Mouse (Mus musculus): ENCODE results near the gene Slc25a23. TPM values are rescaled to one million over a fixed set of nuclear protein-coding genes. Genes with fewer than 3 reads are reported as not detected.
A peak's percentile ranks its signal among the peaks of the same experiment; 100 is the strongest.

Gene Slc25a23
- polyA plus RNA-seq, 1 experiment from 2014 or later = 11.6 TPM

DNA sequence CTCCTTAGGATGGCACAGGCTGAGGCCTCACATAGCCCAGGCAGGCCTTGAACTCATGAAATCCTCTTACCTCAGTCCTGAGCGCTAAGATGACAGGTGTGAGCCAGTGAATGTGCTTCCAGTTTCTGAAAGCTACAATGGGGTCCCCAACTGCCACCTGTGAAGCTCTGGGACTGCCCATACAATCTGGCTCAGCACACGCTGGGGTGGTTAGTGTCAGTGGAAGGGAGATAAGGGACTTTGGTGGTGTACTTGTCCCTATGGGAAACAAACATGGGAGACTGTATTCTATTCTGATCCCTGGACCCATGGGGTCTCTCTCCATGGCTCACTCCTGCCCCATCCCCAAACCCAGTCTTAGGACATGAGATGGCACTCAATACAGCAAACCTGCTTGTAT, 40.0 kb downstream of the Slc25a23 start:
- no peak overlapping the region for H3K4me3 ChIP-seq (ENCODE audit: low read depth, low read length)
- H3K4me2 ChIP-seq = no peak overlapping the region
- no peaks in the 10 kb centered on the region for H3K27me3 ChIP-seq (ENCODE audit: control insufficient read depth, insufficient read depth, low read length)
- 70% methylated on average over 2 of the region's 2 CpGs for WGBS (ENCODE audit: insufficient replicate concordance)
- H3K27ac ChIP-seq (ENCODE audit: low read depth, low read length) = no peak overlapping the region
- H3K9ac ChIP-seq (ENCODE audit: low read depth, low read length) = no peak overlapping the region
- H3K9me3 ChIP-seq (replicated peaks; ENCODE audit: control insufficient read depth, low read length) = no peaks in the 10 kb centered on the region
- peaks cover 35% of the 10 kb centered on the region for H3K36me3 ChIP-seq (ENCODE audit: control insufficient read depth, insufficient read depth, low read length)
- H3K4me1 ChIP-seq (ENCODE audit: control insufficient read depth, insufficient read depth, low read length) = no peaks in the 10 kb centered on the region
- ATAC-seq (replicated peaks; ENCODE audit: insufficient number of reproducible peaks, low FRiP score, low TSS enrichment) = no peak

DNA sequence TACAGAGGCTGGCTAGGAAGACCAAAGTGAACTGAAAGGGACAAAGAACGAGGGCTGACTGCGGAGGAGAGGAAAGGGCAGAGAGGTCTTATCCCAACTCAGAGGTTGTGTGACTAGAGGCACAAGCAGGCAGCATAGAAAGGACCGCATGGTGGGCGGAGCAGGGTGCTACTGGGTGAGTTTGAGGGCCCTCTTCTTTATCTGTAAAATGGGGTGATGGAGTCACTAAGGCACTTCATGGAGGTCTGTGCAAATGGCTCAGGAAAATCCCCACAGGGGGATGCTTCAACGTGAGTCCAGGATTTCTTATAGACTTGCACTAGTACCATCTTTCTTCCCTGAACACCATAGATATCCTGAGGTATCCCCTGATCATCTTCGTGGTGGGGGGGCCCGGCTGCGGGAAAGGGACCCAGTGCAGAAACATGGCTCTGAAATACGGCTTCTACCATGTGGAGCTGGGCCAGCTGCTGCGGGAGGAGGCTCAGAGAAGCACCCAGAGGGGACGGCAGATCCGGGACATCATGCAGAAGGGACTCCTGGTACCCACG, 47.3 kb downstream of the Slc25a23 start:
- Histone ChIP-seq H3K9ac (ENCODE audit: low read depth, low read length) (peak overlapping the region; percentile 84), H3K9me3 (replicated peaks; ENCODE audit: control insufficient read depth, low read length) (no peaks in the 10 kb centered on the region), H3K27ac (ENCODE audit: low read depth, low read length) (peak overlapping the region; percentile 24), H3K4me3 (ENCODE audit: low read depth, low read length) (peak overlapping the region; percentile 84), H3K4me1 (ENCODE audit: control insufficient read depth, insufficient read depth, low read length) (peaks cover 5% of the 10 kb centered on the region; the same call in 1 of the 2 replicates), H3K27me3 (ENCODE audit: control insufficient read depth, insufficient read depth, low read length) (no peaks in the 10 kb centered on the region), H3K4me2 (peak overlapping the region; percentile 95), H3K36me3 (ENCODE audit: control insufficient read depth, insufficient read depth, low read length) (0 out of 2 replicates have a peak, but pooled peaks cover 2% of the 10 kb centered on the region)
- no peak for ATAC-seq (replicated peaks; ENCODE audit: insufficient number of reproducible peaks, low FRiP score, low TSS enrichment)
- 70% methylated on average over 13 of the region's 13 CpGs for WGBS (ENCODE audit: insufficient replicate concordance)

DNA sequence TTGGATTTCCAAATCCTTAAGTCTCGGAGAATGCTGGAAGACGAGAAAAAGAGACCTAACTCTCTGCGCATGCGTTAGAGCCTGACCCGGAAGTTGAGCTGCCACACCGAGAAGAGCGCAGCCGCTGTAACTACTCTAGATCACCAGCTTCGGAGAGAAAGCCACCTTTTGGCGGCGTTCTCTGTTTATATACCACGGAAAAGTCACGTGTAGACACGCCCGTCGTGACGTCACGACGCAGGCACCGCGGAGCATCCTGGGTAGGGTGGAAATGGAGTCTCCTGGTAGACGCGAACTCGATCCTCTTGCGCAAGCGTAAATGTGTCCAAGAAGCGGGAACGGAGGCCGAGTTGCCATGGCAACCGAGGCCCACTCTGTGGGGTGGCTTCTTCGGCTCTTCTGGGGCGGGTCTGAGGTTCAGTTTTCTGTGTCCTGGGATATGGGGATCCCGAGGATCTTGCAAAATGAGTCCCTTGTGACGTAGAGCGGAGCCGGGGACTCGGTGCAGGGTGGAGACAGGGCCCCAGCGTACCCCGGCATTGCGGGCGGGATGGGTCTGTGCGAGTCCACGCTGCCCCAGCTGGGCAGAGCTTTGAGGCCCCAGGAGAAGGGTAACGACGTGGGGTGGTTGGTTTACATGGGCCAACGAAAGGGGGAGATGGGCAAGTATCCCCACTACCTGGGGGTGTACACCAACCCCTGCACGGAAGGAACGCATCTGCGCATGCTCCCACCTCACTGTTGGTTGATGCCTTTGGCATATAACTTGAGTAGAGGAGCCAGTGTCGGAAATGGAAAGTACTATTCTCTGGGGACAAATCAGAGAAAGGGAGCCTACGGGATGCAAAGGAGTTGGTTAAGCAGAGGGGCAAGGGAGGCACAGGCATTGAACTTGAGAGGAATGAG, 48.2 kb downstream of the Slc25a23 start, which contains the start of the genes Gtf2f1 and Gm17949:
TSS of gene Gtf2f1 (minus strand) at position 53 of the 906 bp plus-strand sequence.
TSS of gene Gm17949 (plus strand) at position 234 of the 906 bp plus-strand sequence.
- ATAC-seq (replicated peaks; ENCODE audit: insufficient number of reproducible peaks, low FRiP score, low TSS enrichment) = peak; percentile 88
- WGBS (ENCODE audit: insufficient replicate concordance) = 1% methylated on average over 51 of the region's 51 CpGs
- Histone ChIP-seq H3K27me3 (ENCODE audit: control insufficient read depth, insufficient read depth, low read length) (no peaks in the 10 kb centered on the region), H3K9me3 (replicated peaks; ENCODE audit: control insufficient read depth, low read length) (no peaks in the 10 kb centered on the region), H3K4me2 (peak within 1 kb of the TSS; percentile 95), H3K4me3 (ENCODE audit: low read depth, low read length) (peak within 1 kb of the TSS; percentile 84), H3K4me1 (ENCODE audit: control insufficient read depth, insufficient read depth, low read length) (peaks cover 5% of the 10 kb centered on the region; the same call in 1 of the 2 replicates), H3K9ac (ENCODE audit: low read depth, low read length) (peak within 1 kb of the TSS; percentile 88), H3K36me3 (ENCODE audit: control insufficient read depth, insufficient read depth, low read length) (0 out of 2 replicates have a peak, but pooled peaks cover 2% of the 10 kb centered on the region), H3K27ac (ENCODE audit: low read depth, low read length) (peak within 1 kb of the TSS; percentile 84)

DNA sequence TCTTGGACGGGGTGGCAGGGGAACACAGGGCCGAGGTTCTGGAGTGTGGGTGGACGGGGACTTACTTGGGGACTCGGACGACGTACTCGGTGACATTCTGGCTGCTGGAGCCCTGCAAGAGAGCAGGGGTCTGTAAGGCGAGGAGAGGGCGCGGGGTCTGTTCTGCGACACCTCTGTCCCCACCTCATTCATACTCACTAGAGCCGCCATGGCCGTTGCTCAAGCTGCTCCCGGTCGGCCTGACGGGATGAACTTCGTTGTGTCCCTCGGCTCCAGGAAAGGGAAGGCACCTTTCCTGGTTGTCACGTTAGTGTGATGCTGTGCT, 48.8 kb downstream of the Slc25a23 start:
- ATAC-seq (replicated peaks; ENCODE audit: insufficient number of reproducible peaks, low FRiP score, low TSS enrichment) = peak; percentile 25
- Histone ChIP-seq H3K36me3 (ENCODE audit: control insufficient read depth, insufficient read depth, low read length) (peaks cover 2% of the 10 kb centered on the region; the same call in 1 of the 2 replicates), H3K27ac (ENCODE audit: low read depth, low read length) (peak overlapping the region; percentile 69), H3K9me3 (replicated peaks; ENCODE audit: control insufficient read depth, low read length) (no peaks in the 10 kb centered on the region), H3K4me3 (ENCODE audit: low read depth, low read length) (peak overlapping the region; percentile 84), H3K4me1 (ENCODE audit: control insufficient read depth, insufficient read depth, low read length) (peaks cover 5% of the 10 kb centered on the region; the same call in 1 of the 2 replicates), H3K4me2 (peak overlapping the region; percentile 95), H3K9ac (ENCODE audit: low read depth, low read length) (peak overlapping the region; percentile 88), H3K27me3 (ENCODE audit: control insufficient read depth, insufficient read depth, low read length) (no peaks in the 10 kb centered on the region)
- under 1% methylated on average over 19 of the region's 19 CpGs for WGBS (ENCODE audit: insufficient replicate concordance)

DNA sequence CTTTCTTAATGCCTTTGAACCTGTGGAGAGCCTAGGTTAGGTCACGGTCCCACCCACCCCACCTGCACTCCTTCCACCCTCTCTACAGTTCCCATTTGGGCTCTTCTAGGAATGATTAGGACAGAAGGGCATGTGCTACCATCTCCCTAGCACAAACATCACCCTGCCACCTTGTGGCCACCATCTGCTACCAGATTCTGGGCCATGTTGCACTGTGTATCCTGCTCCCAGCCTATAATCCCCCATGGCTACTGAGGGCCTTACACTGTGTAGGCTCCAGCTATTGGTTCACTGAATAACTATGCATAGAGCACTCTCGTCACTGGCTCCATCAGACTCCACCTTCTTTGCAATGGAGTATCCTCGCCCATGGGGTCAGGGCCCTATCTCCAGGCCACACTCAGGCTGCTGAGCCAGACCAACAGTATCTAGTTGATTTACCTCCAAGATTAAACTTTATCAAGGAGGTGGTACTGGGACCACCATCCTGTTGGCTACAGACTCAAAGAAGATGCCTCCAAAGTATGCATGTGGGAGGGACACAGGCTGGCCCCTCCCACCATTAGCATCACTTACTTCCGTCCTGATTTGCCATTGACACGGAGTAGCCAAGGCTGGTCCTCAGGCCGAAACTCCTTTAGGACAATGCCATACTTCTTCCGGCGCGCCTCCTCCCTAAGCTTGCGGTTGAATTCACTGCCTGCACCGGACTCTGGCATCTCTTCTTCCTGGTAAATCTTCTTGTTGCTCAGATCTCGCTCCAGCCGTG, 52.3 kb downstream of the Slc25a23 start:
- Histone ChIP-seq H3K27me3 (ENCODE audit: control insufficient read depth, insufficient read depth, low read length) (no peaks in the 10 kb centered on the region), H3K9me3 (replicated peaks; ENCODE audit: control insufficient read depth, low read length) (no peaks in the 10 kb centered on the region), H3K27ac (ENCODE audit: low read depth, low read length) (no peak overlapping the region), H3K36me3 (ENCODE audit: control insufficient read depth, insufficient read depth, low read length) (peaks cover 19% of the 10 kb centered on the region), H3K4me3 (ENCODE audit: low read depth, low read length) (no peak overlapping the region), H3K9ac (ENCODE audit: low read depth, low read length) (no peak overlapping the region), H3K4me1 (ENCODE audit: control insufficient read depth, insufficient read depth, low read length) (peaks cover 7% of the 10 kb centered on the region; the same call in 1 of the 2 replicates), H3K4me2 (no peak overlapping the region)
- WGBS (ENCODE audit: insufficient replicate concordance) = 90% methylated on average over 13 of the region's 13 CpGs
- ATAC-seq (replicated peaks; ENCODE audit: insufficient number of reproducible peaks, low FRiP score, low TSS enrichment) = no peak

DNA sequence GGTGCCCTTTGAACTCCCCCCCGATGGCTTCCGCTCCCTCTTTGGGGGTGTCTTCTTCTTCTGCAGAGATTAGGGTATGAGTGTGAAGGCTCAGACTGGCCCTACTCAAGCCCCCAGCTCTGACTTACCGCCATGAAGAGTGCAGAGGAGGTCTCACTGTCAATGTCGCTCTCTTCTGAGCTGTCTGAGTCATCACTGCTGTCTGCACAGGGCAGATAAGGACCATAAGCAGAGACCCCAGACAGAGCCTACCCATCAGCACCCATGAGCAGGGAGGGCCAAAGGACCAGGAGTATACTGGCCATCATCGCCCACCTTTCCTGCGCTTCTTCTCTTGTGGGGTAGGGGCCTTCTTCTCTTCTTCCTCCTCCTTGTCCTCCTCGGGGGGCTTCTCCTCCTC, 55.7 kb downstream of the Slc25a23 start:
- Histone ChIP-seq H3K4me3 (ENCODE audit: low read depth, low read length) (no peak overlapping the region), H3K9ac (ENCODE audit: low read depth, low read length) (no peak overlapping the region), H3K4me2 (no peak overlapping the region), H3K4me1 (ENCODE audit: control insufficient read depth, insufficient read depth, low read length) (peaks cover 17% of the 10 kb centered on the region), H3K27me3 (ENCODE audit: control insufficient read depth, insufficient read depth, low read length) (no peaks in the 10 kb centered on the region), H3K36me3 (ENCODE audit: control insufficient read depth, insufficient read depth, low read length) (peaks cover 21% of the 10 kb centered on the region), H3K9me3 (replicated peaks; ENCODE audit: control insufficient read depth, low read length) (no peaks in the 10 kb centered on the region), H3K27ac (ENCODE audit: low read depth, low read length) (no peak overlapping the region)
- ATAC-seq (replicated peaks; ENCODE audit: insufficient number of reproducible peaks, low FRiP score, low TSS enrichment) = no peak
- 71% methylated on average over 7 of the region's 7 CpGs for WGBS (ENCODE audit: insufficient replicate concordance)

DNA sequence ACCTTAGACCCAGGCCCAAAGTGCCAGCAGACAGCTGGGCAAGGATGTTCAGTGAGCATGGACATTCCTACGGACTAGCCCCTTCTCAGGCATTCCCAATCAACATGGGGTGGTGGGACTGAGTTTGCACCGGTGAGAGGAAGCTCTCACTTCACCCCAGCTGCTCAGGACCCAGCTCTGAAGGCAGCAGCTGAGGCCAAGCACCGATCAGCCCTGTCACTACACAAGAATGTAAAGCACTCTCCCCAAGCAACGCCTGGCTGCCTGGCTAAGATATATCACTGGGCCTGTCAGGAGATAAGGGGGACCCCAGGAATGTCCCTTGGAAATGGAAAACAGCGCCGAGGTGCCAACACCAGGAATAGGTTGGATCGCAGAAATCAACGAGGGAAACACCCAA, 58.4 kb downstream of the Slc25a23 start:
- Histone ChIP-seq H3K9me3 (replicated peaks; ENCODE audit: control insufficient read depth, low read length) (no peaks in the 10 kb centered on the region), H3K9ac (ENCODE audit: low read depth, low read length) (peak overlapping the region; percentile 16; the same call in 1 of the 2 replicates), H3K4me3 (ENCODE audit: low read depth, low read length) (no peak overlapping the region), H3K4me2 (peak overlapping the region; percentile 42), H3K27ac (ENCODE audit: low read depth, low read length) (peak overlapping the region; percentile 70), H3K36me3 (ENCODE audit: control insufficient read depth, insufficient read depth, low read length) (peaks cover 21% of the 10 kb centered on the region), H3K4me1 (ENCODE audit: control insufficient read depth, insufficient read depth, low read length) (peaks cover 25% of the 10 kb centered on the region), H3K27me3 (ENCODE audit: control insufficient read depth, insufficient read depth, low read length) (no peaks in the 10 kb centered on the region)
- no peak for ATAC-seq (replicated peaks; ENCODE audit: insufficient number of reproducible peaks, low FRiP score, low TSS enrichment)
- 18% methylated on average over 8 of the region's 8 CpGs for WGBS (ENCODE audit: insufficient replicate concordance)

DNA sequence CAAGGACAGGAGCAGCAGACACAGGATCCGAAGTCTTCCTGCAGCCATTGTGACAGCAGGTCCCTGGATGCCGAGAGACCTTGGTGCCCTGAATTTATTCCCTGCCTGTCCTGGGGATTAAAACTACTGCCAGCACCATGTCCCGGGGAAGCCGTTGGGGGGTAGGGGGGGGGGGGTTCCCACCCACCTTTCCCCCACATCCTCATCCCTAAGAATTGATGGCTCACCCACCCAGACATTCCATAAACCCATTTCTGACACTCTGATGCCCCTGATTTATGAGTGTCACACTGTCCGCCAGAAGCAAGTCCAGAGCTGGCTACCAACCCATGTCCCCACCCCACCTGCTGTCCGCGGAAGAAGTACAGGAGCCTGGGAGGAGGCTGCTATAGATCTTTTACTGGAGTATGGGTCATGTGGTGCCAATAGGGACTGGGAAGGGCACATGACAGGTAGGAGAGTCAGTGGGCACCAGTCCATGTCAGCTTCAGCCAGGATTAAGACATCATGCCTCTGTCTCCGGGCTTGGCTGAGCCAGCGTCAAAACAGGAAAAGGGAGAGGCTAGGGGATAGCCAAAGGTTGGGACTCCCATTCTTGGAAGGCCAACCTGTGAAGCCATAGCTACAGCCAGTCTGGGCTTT, 59.6 kb downstream of the Slc25a23 start, which contains the start of gene Pspn:
TSS of gene Pspn (minus strand) at position 51 of the 642 bp plus-strand sequence.
- no peak for ATAC-seq (replicated peaks; ENCODE audit: insufficient number of reproducible peaks, low FRiP score, low TSS enrichment)
- Histone ChIP-seq H3K9ac (ENCODE audit: low read depth, low read length) (peak within 1 kb of the TSS; percentile 16; the same call in 1 of the 2 replicates), H3K9me3 (replicated peaks; ENCODE audit: control insufficient read depth, low read length) (no peaks in the 10 kb centered on the region), H3K4me2 (no peak within 1 kb of the TSS), H3K27ac (ENCODE audit: low read depth, low read length) (peak within 1 kb of the TSS; percentile 70; the same call in 1 of the 2 replicates), H3K4me3 (ENCODE audit: low read depth, low read length) (no peak within 1 kb of the TSS), H3K36me3 (ENCODE audit: control insufficient read depth, insufficient read depth, low read length) (peaks cover 22% of the 10 kb centered on the region), H3K27me3 (ENCODE audit: control insufficient read depth, insufficient read depth, low read length) (no peaks in the 10 kb centered on the region), H3K4me1 (ENCODE audit: control insufficient read depth, insufficient read depth, low read length) (peaks cover 25% of the 10 kb centered on the region)
- 89% methylated on average over 9 of the region's 9 CpGs for WGBS (ENCODE audit: insufficient replicate concordance)

Measured in heart, embryonic 11.5 days (tissue).